Mouse (Mus musculus): ENCODE data around the gene Gng7.

- no peak for TF ChIP-seq CTCF (IDR thresholded peaks at IDR 0.05; ENCODE audit: borderline replicate concordance, control insufficient read depth, extremely low read depth, insufficient read depth, low read length, poor library complexity)
- TF ChIP-seq POLR2A (IDR thresholded peaks at IDR 0.05; ENCODE audit: control insufficient read depth, extremely low read depth, insufficient read depth, low read length, poor library complexity): no peak
Measured at GRCm38 (mm10) chr10:80985970-80986701, 28.6 kb downstream of the Gng7 start.
